Mouse (Mus musculus): ENCODE measurements around the gene Cox6b1. TPM values are rescaled to one million over a fixed set of nuclear protein-coding genes. Genes with fewer than 3 reads are reported as not detected.

Gene Cox6b1
- polyA plus RNA-seq, 1 experiment from 2014 or later: 899 TPM

DNA sequence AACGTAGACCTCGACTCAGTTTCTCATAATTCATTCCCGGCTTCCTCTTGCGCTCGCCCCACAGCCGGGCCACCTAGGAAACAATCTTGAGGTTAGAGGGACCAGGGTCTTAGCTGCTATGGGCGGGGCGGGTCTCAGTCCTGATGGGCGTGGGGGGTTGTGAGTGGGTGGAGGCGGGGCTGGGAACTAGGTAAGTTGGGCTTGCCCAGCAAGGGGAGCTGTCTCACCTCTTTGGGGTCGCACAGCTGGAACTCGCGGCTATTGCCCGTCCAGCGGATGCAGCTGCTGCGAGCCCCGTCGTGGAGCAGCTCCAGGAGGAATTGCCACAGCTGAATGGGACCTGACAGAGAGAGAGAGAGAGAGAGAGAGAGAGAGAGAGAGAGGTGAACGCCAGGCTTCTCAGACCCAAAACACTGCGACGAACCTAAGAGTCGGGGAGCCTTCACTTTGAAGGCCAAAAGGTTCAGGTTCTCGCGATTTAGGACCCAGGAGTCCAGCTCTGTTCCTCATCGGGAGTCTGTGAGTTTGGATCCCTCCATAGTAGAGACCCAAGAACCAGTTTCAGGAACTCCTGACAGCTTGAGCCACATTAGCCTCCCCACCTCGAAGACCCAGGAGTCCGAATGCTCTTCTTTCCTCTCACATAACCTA is 7.9 kb upstream of the Cox6b1 start:
- Histone ChIP-seq H3K36me3 (no peaks in the 10 kb centered on the region), H3K27me3 (peaks cover 53% of the 10 kb centered on the region), H3K9me3 (no peaks in the 10 kb centered on the region), H3K4me3 (no peak overlapping the region), H3K9ac (replicated peaks) (no peak overlapping the region), H3K4me2 (replicated peaks) (no peak overlapping the region), H3K4me1 (peaks cover 4% of the 10 kb centered on the region), H3K27ac (replicated peaks) (no peak overlapping the region)
- 4% methylated on average over 27 of the region's 27 CpGs for WGBS
- no peak for ATAC-seq (replicated peaks)

GRCm38 (mm10) chr7:30629013-30629412 is 3.1 kb upstream of the Cox6b1 start:
- no peak overlapping the region for H3K27ac ChIP-seq (replicated peaks)
- no peaks in the 10 kb centered on the region for H3K9me3 ChIP-seq
- no peak overlapping the region for H3K4me3 ChIP-seq
- H3K9ac ChIP-seq (replicated peaks): no peak overlapping the region
- H3K4me1 ChIP-seq: peaks cover 14% of the 10 kb centered on the region
- no peak overlapping the region for H3K4me2 ChIP-seq (replicated peaks)
- H3K27me3 ChIP-seq: peaks cover 25% of the 10 kb centered on the region
- peaks cover 4% of the 10 kb centered on the region; the same call in 1 of the 2 replicates for H3K36me3 ChIP-seq
- no peak for ATAC-seq (replicated peaks)

DNA sequence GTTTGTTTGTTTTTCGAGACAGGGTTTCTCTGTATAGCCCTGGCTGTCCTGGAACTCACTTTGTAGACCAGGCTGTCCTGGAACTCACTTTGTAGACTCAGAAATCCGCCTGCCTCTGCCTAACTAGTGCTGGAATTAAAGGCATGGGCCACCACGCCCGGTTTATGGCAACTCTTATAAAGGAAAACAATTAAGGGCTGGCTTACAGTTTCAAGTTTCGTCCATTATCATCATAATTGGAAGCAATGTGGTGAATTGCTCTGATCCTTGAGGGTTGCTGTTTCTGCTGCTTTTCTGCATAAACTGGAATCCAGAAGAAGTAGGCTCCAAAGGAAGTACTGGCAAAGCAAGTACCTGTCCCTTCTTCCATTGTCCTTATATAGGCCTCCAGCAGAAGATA is 696 bp upstream of the Cox6b1 start:
- Histone ChIP-seq H3K27me3 (peaks cover 3% of the 10 kb centered on the region; the same call in 1 of the 2 replicates), H3K36me3 (peaks cover 23% of the 10 kb centered on the region), H3K4me1 (peaks cover 14% of the 10 kb centered on the region), H3K9ac (replicated peaks) (no peak overlapping the region), H3K27ac (replicated peaks) (peak overlapping the region; percentile 62; the same call in 1 of the 2 replicates), H3K4me3 (no peak overlapping the region), H3K4me2 (replicated peaks) (no peak overlapping the region), H3K9me3 (no peaks in the 10 kb centered on the region)
- 0 out of 2 replicates have a peak, but pooled peaks have one; percentile 5 for ATAC-seq (replicated peaks)
- 86% methylated on average over 5 of the region's 5 CpGs for WGBS

DNA sequence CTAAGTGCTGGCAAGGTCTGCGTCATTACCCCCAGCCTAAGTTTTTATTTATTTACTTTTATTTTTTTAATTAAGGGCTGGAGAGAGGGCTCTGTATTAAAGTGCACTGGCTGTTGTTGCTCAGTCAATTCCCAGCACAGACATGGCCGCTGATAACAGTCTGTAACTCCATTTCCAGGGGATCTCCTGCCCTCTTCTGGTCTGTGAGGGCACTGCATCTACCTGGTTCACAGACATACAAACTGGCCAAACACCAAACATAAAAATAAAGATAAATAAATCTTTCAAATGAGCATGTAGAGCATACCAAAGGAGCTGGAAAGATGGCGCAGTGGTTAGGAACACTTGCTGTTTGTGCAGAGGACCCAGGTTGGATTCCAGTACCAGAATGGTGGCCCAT is 6.7 kb downstream of the Cox6b1 start:
- WGBS: 88% methylated on average over 3 of the region's 3 CpGs
- no peaks in the 10 kb centered on the region for H3K9me3 ChIP-seq
- no peak overlapping the region for H3K9ac ChIP-seq (replicated peaks)
- no peak overlapping the region for H3K4me3 ChIP-seq
- H3K4me1 ChIP-seq: 0 out of 2 replicates have a peak, but pooled peaks cover under 1% of the 10 kb centered on the region
- H3K27me3 ChIP-seq: no peaks in the 10 kb centered on the region
- H3K4me2 ChIP-seq (replicated peaks): no peak overlapping the region
- H3K36me3 ChIP-seq: peaks cover 60% of the 10 kb centered on the region
- H3K27ac ChIP-seq (replicated peaks): no peak overlapping the region
- ATAC-seq (replicated peaks): no peak

DNA sequence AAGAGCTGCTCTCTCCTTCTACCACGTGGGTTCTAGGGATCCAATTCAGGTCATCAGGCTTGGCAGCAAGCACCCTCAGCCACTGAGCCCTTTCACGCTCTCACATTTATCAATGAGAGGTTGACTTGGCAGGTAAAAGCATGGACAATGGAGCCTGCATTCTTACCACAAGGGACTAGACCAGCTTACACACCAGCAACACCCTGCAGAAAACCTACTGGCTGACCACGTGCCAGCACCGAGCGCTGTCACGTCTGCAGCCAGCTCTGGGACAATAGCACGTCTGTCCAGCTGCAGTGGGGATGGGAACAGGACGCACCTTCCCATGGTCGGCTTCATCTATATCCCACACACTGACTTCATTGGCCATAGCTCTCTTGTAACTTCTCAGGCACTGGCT is 7.3 kb downstream of the Cox6b1 start:
- WGBS: 97% methylated on average over 9 of the region's 9 CpGs
- Histone ChIP-seq H3K4me3 (no peak overlapping the region), H3K27ac (replicated peaks) (no peak overlapping the region), H3K4me1 (no peaks in the 10 kb centered on the region), H3K4me2 (replicated peaks) (no peak overlapping the region), H3K9me3 (no peaks in the 10 kb centered on the region), H3K27me3 (no peaks in the 10 kb centered on the region), H3K36me3 (peaks cover 55% of the 10 kb centered on the region), H3K9ac (replicated peaks) (no peak overlapping the region)
- ATAC-seq (replicated peaks): no peak

DNA sequence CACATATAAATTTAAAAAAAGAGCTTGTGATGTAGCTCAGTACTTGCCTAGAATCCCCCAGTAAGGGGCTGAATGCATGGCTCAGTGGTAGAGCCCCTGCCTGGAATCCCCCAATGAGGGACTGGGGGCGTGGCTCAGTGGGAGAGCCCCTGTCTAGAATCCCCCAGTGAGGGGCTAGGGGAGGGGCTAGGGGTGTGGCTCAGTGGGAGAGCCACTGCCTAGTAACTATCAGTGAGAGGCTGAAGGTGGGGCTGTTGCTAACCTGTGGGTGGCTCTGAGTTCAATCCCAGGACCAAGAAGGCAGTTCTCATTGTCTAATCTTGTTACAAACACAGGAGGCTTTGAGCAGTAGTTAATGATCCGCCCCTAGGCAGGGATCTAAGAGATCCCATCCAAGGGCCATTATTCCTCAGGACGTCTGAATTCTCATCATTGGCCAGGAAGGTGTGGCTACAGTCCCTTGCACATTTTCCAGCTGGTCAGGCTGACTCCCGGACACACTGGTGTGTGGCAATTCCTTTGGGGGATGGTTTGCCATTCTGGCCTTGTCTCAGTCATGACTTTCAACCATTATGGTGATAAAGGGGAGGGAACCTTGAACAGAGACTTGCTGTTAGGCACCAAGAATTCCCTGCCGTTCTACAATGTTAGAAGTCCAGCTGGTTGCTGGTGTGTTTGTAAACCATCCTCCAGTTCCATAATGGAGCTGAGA is 10.7 kb downstream of the Cox6b1 start:
- H3K27me3 ChIP-seq: no peaks in the 10 kb centered on the region
- H3K9me3 ChIP-seq: no peaks in the 10 kb centered on the region
- no peak overlapping the region for H3K4me2 ChIP-seq (replicated peaks)
- no peak overlapping the region for H3K4me3 ChIP-seq
- 62% methylated on average over 5 of the region's 5 CpGs for WGBS
- no peaks in the 10 kb centered on the region for H3K4me1 ChIP-seq
- H3K36me3 ChIP-seq: peaks cover 35% of the 10 kb centered on the region
- H3K9ac ChIP-seq (replicated peaks): no peak overlapping the region
- no peak for ATAC-seq (replicated peaks)
- H3K27ac ChIP-seq (replicated peaks): no peak overlapping the region

- Histone ChIP-seq H3K4me3 (no peak overlapping the region), H3K27me3 (no peaks in the 10 kb centered on the region), H3K27ac (replicated peaks) (no peak overlapping the region), H3K4me1 (no peaks in the 10 kb centered on the region), H3K9ac (replicated peaks) (no peak overlapping the region), H3K4me2 (replicated peaks) (no peak overlapping the region), H3K9me3 (no peaks in the 10 kb centered on the region), H3K36me3 (peaks cover 35% of the 10 kb centered on the region)
- 81% methylated on average over 2 of the region's 2 CpGs for WGBS
- no peak for ATAC-seq (replicated peaks)
Observed at GRCm38 (mm10) chr7:30614454-30614853, 11.5 kb downstream of the Cox6b1 start.

DNA sequence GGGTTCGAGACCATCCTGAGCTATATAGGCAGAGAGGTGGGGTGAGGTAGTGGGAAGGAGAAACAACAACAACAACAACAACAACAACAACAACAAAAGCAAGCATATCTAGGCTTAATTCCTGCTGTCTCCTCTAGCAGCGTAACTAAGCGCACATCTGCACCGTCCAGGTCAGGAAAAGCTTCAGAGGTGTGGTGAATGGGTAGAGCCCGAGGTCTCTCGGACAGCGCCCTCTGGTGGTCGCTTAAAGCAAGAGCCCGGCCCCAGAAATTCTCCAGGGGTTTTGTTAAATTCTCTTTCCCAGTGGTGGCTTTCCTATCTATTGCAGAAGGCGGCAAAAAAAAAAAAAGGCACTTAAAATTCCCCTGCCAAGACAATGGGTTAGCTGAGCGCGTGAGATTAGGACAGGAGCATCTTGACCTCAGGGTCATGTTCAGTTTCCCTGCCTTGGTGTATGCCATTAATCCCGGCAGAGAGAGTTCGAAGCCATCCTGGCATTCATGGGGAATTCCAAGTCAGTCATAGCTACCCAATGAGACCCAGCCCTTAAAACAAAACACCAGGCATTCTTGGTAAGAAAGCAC is 12.3 kb downstream of the Cox6b1 start:
- Histone ChIP-seq H3K4me2 (replicated peaks) (no peak overlapping the region), H3K9ac (replicated peaks) (no peak overlapping the region), H3K4me3 (no peak overlapping the region), H3K27ac (replicated peaks) (no peak overlapping the region), H3K36me3 (peaks cover 26% of the 10 kb centered on the region), H3K4me1 (no peaks in the 10 kb centered on the region), H3K27me3 (no peaks in the 10 kb centered on the region), H3K9me3 (no peaks in the 10 kb centered on the region)
- ATAC-seq (replicated peaks): peak; percentile 63; the same call in 1 of the 2 replicates
- 23% methylated on average over 14 of the region's 14 CpGs for WGBS

DNA sequence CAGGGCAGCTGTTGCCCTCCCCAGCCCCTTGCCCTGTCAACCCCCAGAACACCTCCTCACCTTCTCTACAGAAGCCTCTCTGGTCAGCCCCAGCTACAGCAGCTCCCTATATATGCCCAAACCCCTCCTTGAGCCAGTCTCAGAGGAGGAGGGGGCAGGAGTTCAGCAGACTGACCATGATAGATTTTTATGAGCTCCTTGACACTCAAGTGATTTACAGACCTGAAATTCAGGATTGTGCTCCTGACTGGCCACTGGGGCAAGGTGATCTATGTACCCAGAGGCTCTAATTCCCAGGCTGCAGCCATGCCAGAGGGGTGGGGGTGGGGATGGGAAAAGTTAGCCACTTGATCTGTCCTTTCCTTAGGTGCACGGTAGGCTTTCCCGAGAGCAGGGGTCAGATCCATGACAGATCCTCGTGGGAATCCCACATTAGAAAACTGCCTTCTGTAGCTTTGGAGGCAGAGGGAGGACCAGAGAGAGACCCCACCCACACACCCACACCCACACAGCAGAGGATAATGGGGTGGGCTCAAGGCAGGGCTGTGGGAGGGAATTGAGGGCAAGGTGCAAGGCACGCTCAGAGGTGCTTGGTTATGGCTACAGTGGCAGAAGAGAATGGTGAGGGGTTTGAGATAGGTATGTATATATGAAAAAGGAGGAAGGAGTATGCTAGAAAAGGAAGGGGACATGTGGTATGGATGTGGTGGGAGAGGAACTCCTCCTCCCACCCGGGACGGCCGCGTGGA is 13.1 kb downstream of the Cox6b1 start, which contains the start of gene Upk1a:
Gene Upk1a, minus strand, starts transcription at position 194 of the 749 bp plus-strand sequence.
- WGBS: 87% methylated on average over 8 of the region's 8 CpGs
- ATAC-seq (replicated peaks): peak; percentile 35; the same call in 1 of the 2 replicates
- H3K27me3 ChIP-seq: no peaks in the 10 kb centered on the region
- no peak within 1 kb of the TSS for H3K9ac ChIP-seq (replicated peaks)
- H3K27ac ChIP-seq (replicated peaks): no peak within 1 kb of the TSS
- no peaks in the 10 kb centered on the region for H3K4me1 ChIP-seq
- no peak within 1 kb of the TSS for H3K4me3 ChIP-seq
- no peaks in the 10 kb centered on the region for H3K9me3 ChIP-seq
- H3K4me2 ChIP-seq (replicated peaks): no peak within 1 kb of the TSS
- peaks cover 18% of the 10 kb centered on the region for H3K36me3 ChIP-seq

DNA sequence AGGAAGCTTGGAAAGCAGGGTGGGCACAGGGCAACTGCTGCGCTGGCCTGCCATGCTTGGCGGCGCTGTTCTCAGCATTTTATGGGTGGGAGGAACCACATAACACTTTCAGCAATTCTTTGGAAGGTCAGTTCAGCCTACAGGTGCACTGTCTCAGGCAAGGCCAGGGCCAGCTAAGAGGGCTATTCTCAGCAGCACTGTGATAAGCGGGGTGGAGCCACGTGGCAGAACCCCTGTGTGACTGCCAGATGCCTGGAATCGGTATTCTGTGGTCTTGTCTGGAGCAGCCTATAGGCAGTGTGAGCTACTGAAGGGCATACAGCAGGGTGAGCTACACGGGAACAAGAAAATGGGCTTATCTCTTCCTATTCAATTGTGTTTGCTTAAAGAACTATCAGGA is 15.9 kb downstream of the Cox6b1 start:
- H3K4me2 ChIP-seq (replicated peaks): no peak overlapping the region
- WGBS: 67% methylated on average over 7 of the region's 7 CpGs
- H3K9me3 ChIP-seq: no peaks in the 10 kb centered on the region
- no peak for ATAC-seq (replicated peaks)
- H3K4me1 ChIP-seq: no peaks in the 10 kb centered on the region
- no peaks in the 10 kb centered on the region for H3K27me3 ChIP-seq
- no peak overlapping the region for H3K4me3 ChIP-seq
- no peaks in the 10 kb centered on the region for H3K36me3 ChIP-seq
- no peak overlapping the region for H3K9ac ChIP-seq (replicated peaks)
- H3K27ac ChIP-seq (replicated peaks): no peak overlapping the region

- Histone ChIP-seq H3K4me2 (replicated peaks) (no peak overlapping the region), H3K27me3 (no peaks in the 10 kb centered on the region), H3K9ac (replicated peaks) (no peak overlapping the region), H3K4me1 (no peaks in the 10 kb centered on the region), H3K4me3 (no peak overlapping the region), H3K9me3 (no peaks in the 10 kb centered on the region), H3K36me3 (no peaks in the 10 kb centered on the region), H3K27ac (replicated peaks) (no peak overlapping the region)
- ATAC-seq (replicated peaks): no peak
- 50% methylated on average over 16 of the region's 16 CpGs for WGBS
Observed at GRCm38 (mm10) chr7:30608476-30608875, 17.5 kb downstream of the Cox6b1 start.

Measured in forebrain, embryonic 15.5 days (tissue).